Mouse (Mus musculus): ENCODE measurements around the gene Trio. TPM values are rescaled to one million over a fixed set of nuclear protein-coding genes. Genes with fewer than 3 reads are reported as not detected.

Trio gene
- polyA plus RNA-seq, 1 experiment from 2014 or later, result 45.3 TPM

DNA sequence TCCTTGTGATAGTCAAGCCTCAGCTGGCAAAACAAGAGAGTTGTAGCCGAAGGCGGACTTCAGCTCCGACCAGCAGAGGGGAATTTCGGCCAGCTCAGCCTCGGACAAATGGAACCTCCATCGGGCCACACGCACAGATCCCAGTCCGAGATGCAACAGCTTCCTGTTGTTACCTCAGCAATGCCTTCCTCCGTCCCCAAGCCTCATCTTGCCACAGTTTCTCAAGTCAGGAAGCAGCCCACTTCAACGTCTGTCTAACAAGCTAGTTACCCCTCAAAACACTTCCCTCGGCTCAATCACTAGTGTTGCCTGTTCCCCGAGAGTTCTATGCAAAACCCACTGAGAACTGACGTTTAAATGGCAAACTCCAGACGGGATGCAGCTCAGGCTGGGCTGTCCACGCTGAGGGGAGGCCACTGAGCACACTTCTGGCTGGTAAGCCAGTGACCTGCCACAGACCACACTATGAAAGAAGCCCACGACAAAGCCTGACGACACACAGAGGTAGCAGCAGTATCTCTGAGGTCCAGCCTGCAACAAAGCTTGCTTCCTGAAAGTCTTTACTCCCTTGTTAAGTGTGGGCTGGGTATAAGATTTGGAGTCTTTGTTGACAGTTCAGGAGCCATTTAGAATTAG lies 34.5 kb downstream of the Trio start:
- no peaks in the 10 kb centered on the region for H3K36me3 ChIP-seq
- H3K4me3 ChIP-seq (replicated peaks), result no peak overlapping the region
- H3K9me3 ChIP-seq (replicated peaks), result no peaks in the 10 kb centered on the region
- no peak overlapping the region for H3K4me2 ChIP-seq (replicated peaks)
- no peak overlapping the region for H3K27ac ChIP-seq (replicated peaks)
- no peak overlapping the region for H3K9ac ChIP-seq
- ATAC-seq (ENCODE audit: insufficient number of reproducible peaks, low FRiP score, low TSS enrichment, low read depth), result no peak
- H3K27me3 ChIP-seq, result no peaks in the 10 kb centered on the region
- 72% methylated on average over 17 of the region's 17 CpGs for WGBS
- peaks cover 49% of the 10 kb centered on the region for H3K4me1 ChIP-seq

DNA sequence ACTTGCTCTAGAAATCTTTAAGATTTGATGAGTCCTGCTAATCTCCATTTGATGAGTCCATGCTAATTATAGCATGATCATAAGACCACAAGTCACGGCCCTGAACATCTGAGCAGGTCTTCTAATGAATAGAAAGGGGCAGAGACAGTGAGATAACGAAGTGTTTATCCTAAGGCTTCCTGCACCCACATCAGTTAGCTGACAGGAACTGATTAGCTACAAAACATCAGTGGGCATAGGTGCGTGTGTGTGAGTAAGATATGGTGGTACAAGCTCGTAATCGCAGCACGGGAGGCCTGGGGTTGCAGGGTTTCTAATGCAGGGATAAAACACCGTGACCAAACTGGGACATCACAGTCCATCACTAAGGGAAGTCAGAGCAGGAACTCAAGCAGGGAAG lies 37.7 kb downstream of the Trio start:
- no peaks in the 10 kb centered on the region for H3K36me3 ChIP-seq
- no peak overlapping the region for H3K4me3 ChIP-seq (replicated peaks)

DNA sequence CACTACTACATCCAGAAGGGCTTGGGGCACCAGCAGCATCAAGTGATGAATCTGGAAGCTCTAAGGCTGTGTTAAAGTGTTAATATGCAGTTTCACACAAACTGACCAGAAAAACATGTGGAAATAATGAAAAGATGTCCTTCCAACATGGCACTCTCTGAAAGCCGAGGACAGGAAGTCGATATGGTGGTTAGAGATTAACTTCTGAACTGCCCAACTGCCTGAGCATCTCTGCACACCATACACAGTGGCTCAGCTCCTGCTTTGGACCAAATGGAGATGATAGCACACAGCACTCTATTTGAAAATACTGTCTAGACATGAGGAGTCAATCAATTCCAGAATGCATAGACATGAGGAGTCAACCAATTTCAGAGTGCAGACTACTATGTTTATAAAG lies 40.8 kb downstream of the Trio start:
- H3K4me2 ChIP-seq (replicated peaks), result no peak overlapping the region
- H3K27me3 ChIP-seq, result no peaks in the 10 kb centered on the region
- H3K4me3 ChIP-seq (replicated peaks), result no peak overlapping the region
- H3K27ac ChIP-seq (replicated peaks), result no peak overlapping the region
- 48% methylated on average over 2 of the region's 2 CpGs for WGBS
- peaks cover 26% of the 10 kb centered on the region for H3K4me1 ChIP-seq
- no peak overlapping the region for H3K9ac ChIP-seq
- no peak for ATAC-seq (ENCODE audit: insufficient number of reproducible peaks, low FRiP score, low TSS enrichment, low read depth)
- no peaks in the 10 kb centered on the region for H3K9me3 ChIP-seq (replicated peaks)
- no peaks in the 10 kb centered on the region for H3K36me3 ChIP-seq

More for the DNA sequence above, 37.7 kb downstream of the Trio start:
- no peak overlapping the region for H3K9ac ChIP-seq
- no peak for ATAC-seq (ENCODE audit: insufficient number of reproducible peaks, low FRiP score, low TSS enrichment, low read depth)
- H3K27ac ChIP-seq (replicated peaks), result no peak overlapping the region
- no peaks in the 10 kb centered on the region for H3K27me3 ChIP-seq
- H3K9me3 ChIP-seq (replicated peaks), result no peaks in the 10 kb centered on the region
- 67% methylated on average over 7 of the region's 7 CpGs for WGBS
- no peak overlapping the region for H3K4me2 ChIP-seq (replicated peaks)
- H3K4me1 ChIP-seq, result peaks cover 24% of the 10 kb centered on the region

DNA sequence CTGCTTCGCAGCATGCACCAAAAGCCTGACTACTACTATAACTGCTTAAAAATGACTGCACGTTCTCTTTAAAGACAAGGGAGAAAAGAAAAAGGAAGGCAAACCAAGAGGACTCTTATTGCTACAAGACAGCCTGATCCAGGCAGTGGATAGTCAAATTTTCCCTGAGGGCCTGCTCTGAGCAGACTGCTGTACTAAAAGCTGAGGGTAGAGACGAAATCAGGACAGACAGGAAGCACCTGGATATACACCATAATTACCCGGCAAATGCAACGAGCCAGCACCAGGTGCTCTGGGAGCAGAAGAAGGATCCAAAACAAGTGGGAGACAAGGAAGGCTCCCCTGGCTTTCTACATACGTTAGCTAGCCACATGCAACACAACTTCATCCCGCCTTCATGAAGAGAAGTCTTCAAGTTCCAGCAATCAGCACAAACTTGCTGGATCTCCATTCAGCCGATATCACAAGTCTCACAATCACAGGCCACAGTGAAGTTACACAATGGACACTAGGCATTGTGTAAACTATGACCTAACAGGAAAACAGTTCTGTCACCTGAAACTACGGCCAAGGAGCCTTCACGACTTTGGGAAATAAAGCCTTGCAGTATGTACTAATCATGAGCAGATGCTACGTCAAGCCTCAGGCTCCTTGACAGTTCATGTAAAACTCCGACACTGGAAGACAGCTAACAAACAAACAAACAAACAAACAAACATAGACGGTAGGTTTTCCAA lies 43.7 kb downstream of the Trio start:
- ATAC-seq (ENCODE audit: insufficient number of reproducible peaks, low FRiP score, low TSS enrichment, low read depth), result peak; percentile 65; the same call in 1 of the 2 replicates
- no peaks in the 10 kb centered on the region for H3K9me3 ChIP-seq (replicated peaks)
- WGBS, result 31% methylated on average over 13 of the region's 13 CpGs
- H3K4me3 ChIP-seq (replicated peaks), result no peak overlapping the region
- peaks cover 31% of the 10 kb centered on the region for H3K4me1 ChIP-seq
- H3K36me3 ChIP-seq, result no peaks in the 10 kb centered on the region
- no peak overlapping the region for H3K4me2 ChIP-seq (replicated peaks)
- H3K9ac ChIP-seq, result no peak overlapping the region
- no peak overlapping the region for H3K27ac ChIP-seq (replicated peaks)
- no peaks in the 10 kb centered on the region for H3K27me3 ChIP-seq

DNA sequence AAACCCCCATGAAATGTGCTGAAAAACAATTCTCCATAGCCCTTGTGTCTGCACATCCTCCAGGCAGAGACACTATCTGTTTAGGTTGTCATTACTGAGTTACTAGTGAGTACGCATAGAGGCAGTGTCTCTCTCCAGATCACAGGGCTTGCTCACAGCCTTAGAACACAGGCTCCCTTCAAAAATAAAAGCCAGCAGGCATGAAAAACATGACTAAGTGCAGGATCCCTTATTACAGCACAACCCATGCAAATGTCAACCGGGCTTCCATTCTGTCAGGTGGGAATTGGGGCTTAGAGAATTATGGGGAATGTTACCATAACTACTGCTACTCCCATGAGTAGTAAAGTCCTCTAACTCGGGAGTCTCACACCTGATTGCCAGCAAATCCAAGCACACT lies 44.4 kb downstream of the Trio start:
- H3K4me2 ChIP-seq (replicated peaks), result no peak overlapping the region
- ATAC-seq (ENCODE audit: insufficient number of reproducible peaks, low FRiP score, low TSS enrichment, low read depth), result peak; percentile 55; the same call in 1 of the 2 replicates
- no peaks in the 10 kb centered on the region for H3K36me3 ChIP-seq
- no peak overlapping the region for H3K27ac ChIP-seq (replicated peaks)
- H3K9ac ChIP-seq, result no peak overlapping the region
- no peaks in the 10 kb centered on the region for H3K9me3 ChIP-seq (replicated peaks)
- WGBS, result 41% methylated on average over 3 of the region's 3 CpGs
- peaks cover 31% of the 10 kb centered on the region for H3K4me1 ChIP-seq
- no peak overlapping the region for H3K4me3 ChIP-seq (replicated peaks)
- no peaks in the 10 kb centered on the region for H3K27me3 ChIP-seq

DNA sequence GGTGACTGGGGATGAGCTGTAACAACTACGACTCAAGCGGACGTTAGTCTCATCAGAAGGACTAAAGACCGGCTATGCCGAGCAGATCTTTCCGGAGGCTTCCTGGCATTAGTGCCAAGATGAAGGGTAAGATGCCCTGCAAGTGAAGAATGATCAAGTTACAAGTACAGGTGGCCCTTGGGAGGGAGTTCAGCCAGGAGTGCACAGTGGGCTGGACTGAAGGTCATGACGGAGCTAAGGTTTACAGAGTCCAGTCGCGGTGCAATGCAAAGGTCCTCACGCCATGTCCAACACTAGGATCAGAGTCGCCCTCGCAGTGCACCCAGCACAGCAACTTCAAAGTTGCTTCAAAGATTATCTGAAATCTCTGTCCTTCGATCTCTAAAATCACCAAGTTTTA lies 45.2 kb downstream of the Trio start:
- H3K9ac ChIP-seq, result no peak overlapping the region
- no peak overlapping the region for H3K4me3 ChIP-seq (replicated peaks)
- no peak overlapping the region for H3K4me2 ChIP-seq (replicated peaks)
- WGBS, result 69% methylated on average over 13 of the region's 13 CpGs
- H3K36me3 ChIP-seq, result no peaks in the 10 kb centered on the region
- H3K9me3 ChIP-seq (replicated peaks), result no peaks in the 10 kb centered on the region
- H3K4me1 ChIP-seq, result peaks cover 31% of the 10 kb centered on the region
- no peak overlapping the region for H3K27ac ChIP-seq (replicated peaks)
- H3K27me3 ChIP-seq, result no peaks in the 10 kb centered on the region
- no peak for ATAC-seq (ENCODE audit: insufficient number of reproducible peaks, low FRiP score, low TSS enrichment, low read depth)

DNA sequence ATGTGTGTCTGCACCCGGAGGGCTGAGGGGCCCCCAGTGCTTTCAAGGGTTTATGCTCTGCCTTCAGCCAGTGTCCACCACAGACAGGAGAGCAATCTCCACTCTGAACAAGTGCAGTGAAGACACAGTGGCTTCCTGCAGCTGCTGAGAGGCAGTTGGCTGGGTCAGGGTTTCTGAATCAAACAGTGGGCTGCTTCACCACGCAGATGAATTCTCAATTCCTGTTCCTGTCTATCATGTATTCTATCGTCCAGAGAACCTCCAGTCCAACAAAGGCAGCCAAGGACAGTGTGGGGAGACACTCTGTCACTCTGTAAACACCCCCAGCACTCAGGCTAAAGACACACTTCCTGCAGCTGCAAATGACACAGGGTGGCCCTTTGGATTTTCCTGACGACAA lies 48.7 kb downstream of the Trio start:
- Histone ChIP-seq H3K27me3 (no peaks in the 10 kb centered on the region), H3K4me1 (peaks cover 25% of the 10 kb centered on the region), H3K9ac (no peak overlapping the region), H3K4me3 (replicated peaks) (no peak overlapping the region), H3K9me3 (replicated peaks) (no peaks in the 10 kb centered on the region), H3K36me3 (no peaks in the 10 kb centered on the region), H3K27ac (replicated peaks) (no peak overlapping the region), H3K4me2 (replicated peaks) (no peak overlapping the region)
- WGBS, result 59% methylated on average over 4 of the region's 4 CpGs
- no peak for ATAC-seq (ENCODE audit: insufficient number of reproducible peaks, low FRiP score, low TSS enrichment, low read depth)

DNA sequence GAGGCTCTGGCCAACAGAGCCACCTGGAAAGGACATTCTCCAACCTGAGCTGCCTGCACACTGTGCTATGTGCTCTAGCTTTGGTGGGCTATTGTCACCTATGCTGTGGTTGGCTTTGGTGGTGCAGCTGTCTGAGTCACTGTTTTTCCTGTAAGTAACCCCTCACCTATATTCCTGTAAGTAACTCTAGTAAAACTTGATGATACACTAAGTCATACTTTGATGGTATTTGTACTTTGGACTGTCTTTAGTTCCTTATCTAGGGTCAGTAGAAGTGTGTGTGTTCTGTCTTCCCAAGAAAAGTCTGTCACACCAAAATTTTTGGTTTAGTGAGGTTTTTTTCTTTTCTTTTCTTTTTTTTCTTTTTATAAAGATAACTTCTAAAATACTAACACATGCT lies 49.3 kb downstream of the Trio start:
- no peaks in the 10 kb centered on the region for H3K36me3 ChIP-seq
- no peak for ATAC-seq (ENCODE audit: insufficient number of reproducible peaks, low FRiP score, low TSS enrichment, low read depth)

DNA sequence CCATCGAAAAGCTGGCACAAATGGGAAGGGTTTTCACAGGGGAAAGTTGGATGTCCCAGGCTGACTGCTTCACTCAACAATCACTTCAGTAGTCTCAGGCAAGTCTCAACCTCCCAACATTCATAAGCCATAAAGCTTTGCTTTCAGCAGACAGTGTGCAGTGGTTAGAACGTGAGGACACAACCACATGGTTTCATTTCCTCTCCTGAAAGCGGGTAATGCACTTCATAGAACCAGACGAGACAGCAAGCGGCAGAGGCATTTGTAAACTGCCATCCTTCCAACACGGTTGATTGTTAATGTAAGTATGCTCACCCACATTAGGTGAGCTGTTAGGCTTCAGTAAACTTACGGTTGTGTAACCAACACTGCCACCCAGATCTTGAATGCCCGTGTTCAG lies 51.0 kb downstream of the Trio start:
- Histone ChIP-seq H3K36me3 (no peaks in the 10 kb centered on the region), H3K4me1 (peaks cover 6% of the 10 kb centered on the region; the same call in 1 of the 2 replicates), H3K27me3 (no peaks in the 10 kb centered on the region), H3K4me3 (replicated peaks) (no peak overlapping the region), H3K9ac (no peak overlapping the region), H3K9me3 (replicated peaks) (no peaks in the 10 kb centered on the region), H3K27ac (replicated peaks) (no peak overlapping the region), H3K4me2 (replicated peaks) (no peak overlapping the region)
- no peak for ATAC-seq (ENCODE audit: insufficient number of reproducible peaks, low FRiP score, low TSS enrichment, low read depth)
- WGBS, result 79% methylated on average over 8 of the region's 8 CpGs

More for the DNA sequence above, 49.3 kb downstream of the Trio start:
- H3K4me3 ChIP-seq (replicated peaks), result no peak overlapping the region
- no peak overlapping the region for H3K4me2 ChIP-seq (replicated peaks)
- no peak overlapping the region for H3K27ac ChIP-seq (replicated peaks)
- H3K9me3 ChIP-seq (replicated peaks), result no peaks in the 10 kb centered on the region
- no peak overlapping the region for H3K9ac ChIP-seq
- H3K27me3 ChIP-seq, result no peaks in the 10 kb centered on the region
- peaks cover 19% of the 10 kb centered on the region for H3K4me1 ChIP-seq

DNA sequence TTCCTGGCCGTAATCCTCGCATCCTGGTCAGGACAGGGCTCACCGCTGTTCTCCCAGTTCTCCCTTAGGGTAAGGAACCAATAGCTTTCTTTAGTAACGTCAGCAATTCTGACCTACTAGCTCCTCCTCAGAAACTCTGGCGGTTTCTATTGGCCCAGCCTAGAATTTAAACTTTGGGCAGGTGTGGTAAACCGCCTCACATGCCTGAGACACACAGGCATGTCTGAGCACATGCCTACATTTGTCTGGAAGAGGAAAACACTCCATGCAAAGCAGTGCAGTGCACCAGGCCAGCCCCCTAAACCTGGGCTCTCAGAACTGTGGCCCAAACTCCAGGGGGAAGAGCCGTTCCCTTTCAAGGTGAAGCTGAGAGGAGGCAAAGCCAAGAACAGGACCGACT lies 57.5 kb downstream of the Trio start:
- 60% methylated on average over 8 of the region's 8 CpGs for whole genome bisulfite sequencing
- Histone ChIP-seq H3K9ac (no peak overlapping the region), H3K27me3 (no peaks in the 10 kb centered on the region), H3K9me3 (replicated peaks) (no peaks in the 10 kb centered on the region), H3K27ac (replicated peaks) (no peak overlapping the region), H3K36me3 (no peaks in the 10 kb centered on the region), H3K4me2 (replicated peaks) (0 out of 2 replicates have a peak overlapping the region, but pooled peaks have one; percentile 21), H3K4me3 (replicated peaks) (no peak overlapping the region), H3K4me1 (peaks cover 13% of the 10 kb centered on the region)
- peak; percentile 54; the same call in 1 of the 2 replicates for ATAC-seq (ENCODE audit: insufficient number of reproducible peaks, low FRiP score, low TSS enrichment, low read depth)

DNA sequence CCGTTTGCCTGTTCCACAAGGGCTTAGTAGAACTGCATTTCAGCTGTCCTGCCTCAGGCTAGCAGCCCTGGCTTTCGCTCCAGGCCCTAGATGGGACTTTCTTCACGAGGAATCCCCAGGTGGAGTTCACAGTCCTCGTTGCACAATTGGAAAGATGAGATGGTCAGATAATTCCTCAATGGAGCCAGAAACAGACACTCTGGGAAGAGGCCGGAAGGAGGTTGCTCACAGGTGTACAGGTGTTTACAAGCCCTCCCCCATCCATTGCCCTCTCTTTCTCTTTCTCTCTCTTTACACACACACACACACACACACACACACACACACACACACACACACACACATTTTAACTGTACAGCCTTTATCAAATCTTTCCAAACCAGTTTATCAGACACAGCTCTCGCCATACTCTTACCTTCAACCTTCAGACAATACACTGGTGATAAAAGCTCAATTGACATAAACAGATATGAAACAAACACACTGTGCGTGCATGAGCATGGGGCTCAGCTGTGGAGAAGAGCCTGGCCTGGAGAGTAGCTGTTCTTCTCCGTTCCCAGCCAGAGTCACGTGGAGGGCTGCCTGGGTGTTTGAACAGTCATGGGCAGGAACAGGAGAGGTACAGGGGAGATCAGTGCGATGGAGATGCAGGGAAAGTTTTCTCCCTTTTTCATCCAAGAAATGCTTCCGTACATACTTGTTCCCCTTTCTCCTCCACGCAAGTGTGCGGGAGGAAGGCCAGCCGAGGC lies 58.3 kb downstream of the Trio start:
- no peak overlapping the region for H3K27ac ChIP-seq (replicated peaks)
- no peak; the same call in 1 of the 2 replicates for ATAC-seq (ENCODE audit: insufficient number of reproducible peaks, low FRiP score, low TSS enrichment, low read depth)
- H3K4me3 ChIP-seq (replicated peaks), result no peak overlapping the region

More for the DNA sequence above, 58.3 kb downstream of the Trio start:
- no peaks in the 10 kb centered on the region for H3K27me3 ChIP-seq
- no peak overlapping the region for H3K9ac ChIP-seq
- 68% methylated on average over 14 of the region's 14 CpGs for WGBS
- no peaks in the 10 kb centered on the region for H3K36me3 ChIP-seq
- H3K9me3 ChIP-seq (replicated peaks), result no peaks in the 10 kb centered on the region
- 0 out of 2 replicates have a peak overlapping the region, but pooled peaks have one; percentile 21 for H3K4me2 ChIP-seq (replicated peaks)
- peaks cover 22% of the 10 kb centered on the region for H3K4me1 ChIP-seq

Data from embryonic facial prominence, embryonic 15.5 days (tissue).